Mouse (Mus musculus) small intestine, adult 2 months (tissue): Measurements from ENCODE around the gene E130308A19Rik. TPM values are rescaled to one million over a fixed set of nuclear protein-coding genes. Genes with fewer than 3 reads are reported as not detected.

Source experiments
- H3K27ac ChIP-seq: fragments of 200-500 bp; 2 replicates; pipeline ENCODE4 v1.5.1; 2012; ENCODE audit warnings: low read depth, low read length, control low read depth, inconsistent platforms; ENCODE audit not compliant: insufficient read depth
- H3K27me3 ChIP-seq: fragments of 200-500 bp; 2 replicates; pipeline ENCODE4 v1.6.1; 2012; ENCODE audit warnings: mild to moderate bottlenecking, moderate library complexity, low read length, inconsistent platforms; ENCODE audit not compliant: control insufficient read depth, insufficient read depth
- H3K36me3 ChIP-seq: fragments of 200-500 bp; 2 replicates; pipeline ENCODE4 v1.6.1; 2012; ENCODE audit warnings: mild to moderate bottlenecking, low read length, control low read depth, inconsistent platforms; ENCODE audit not compliant: control insufficient read depth, insufficient read depth
- H3K4me1 ChIP-seq: fragments of 200-500 bp; 2 replicates; pipeline ENCODE4 v1.6.1; 2012; ENCODE audit warnings: low read length, inconsistent platforms, mixed read lengths; ENCODE audit not compliant: control insufficient read depth, insufficient read depth, insufficient read length
- H3K4me3 ChIP-seq: fragments of 200-500 bp; 2 replicates; pipeline ENCODE4 v1.5.1; 2012; ENCODE audit warnings: low read depth, mild to moderate bottlenecking, control low read depth, inconsistent platforms, low read length, moderate library complexity
- CTCF ChIP-seq: fragments of 200-500 bp; IDR thresholded peaks from 2 replicates; pipeline ENCODE4 v1.5.1; 2012; ENCODE audit warnings: low read depth, mild to moderate bottlenecking, control low read depth, inconsistent platforms, low read length, moderate library complexity, mixed read lengths; ENCODE audit not compliant: insufficient replicate concordance, insufficient read length; ENCODE audit errors: extremely low read depth
- POLR2A ChIP-seq: fragments of 200-500 bp; IDR thresholded peaks from 2 replicates; pipeline ENCODE4 v1.6.1; 2012; ENCODE audit warnings: low read depth, mild to moderate bottlenecking, control low read depth, inconsistent platforms, low read length, moderate library complexity
- WGBS: fragments of 180-500 bp; shearing (Covaris S2); methylation state at CpG from one replicate; pipeline ENCODE4 v1.1.7; 2018; 5-methylcytosine and 5-hydroxymethylcytosine counted together
- polyA plus RNA-seq: library from polyadenylated mRNA; depleted of rRNA; stranded (reverse); fragments of >200 nt; gene quantifications from 2 replicates; pipeline ENCODE4 v1.2.3, GENCODE M21; 2012

Gene E130308A19Rik
- polyA plus RNA-seq, 1 experiment = 4.3 TPM

- H3K27ac ChIP-seq = no peak overlapping the region
- whole genome bisulfite sequencing = 58% methylated on average over 5 of the region's 5 CpGs
- TF ChIP-seq POLR2A (no peak), CTCF (no peak)
- no peak overlapping the region for H3K4me3 ChIP-seq
- no peaks in the 10 kb centered on the region for H3K36me3 ChIP-seq
- peaks cover 6% of the 10 kb centered on the region; the same call in 1 of the 2 replicates for H3K4me1 ChIP-seq
- no peaks in the 10 kb centered on the region for H3K27me3 ChIP-seq
Measured at GRCm38 (mm10) chr4:59709321-59709720, 83.3 kb downstream of the E130308A19Rik start.

DNA sequence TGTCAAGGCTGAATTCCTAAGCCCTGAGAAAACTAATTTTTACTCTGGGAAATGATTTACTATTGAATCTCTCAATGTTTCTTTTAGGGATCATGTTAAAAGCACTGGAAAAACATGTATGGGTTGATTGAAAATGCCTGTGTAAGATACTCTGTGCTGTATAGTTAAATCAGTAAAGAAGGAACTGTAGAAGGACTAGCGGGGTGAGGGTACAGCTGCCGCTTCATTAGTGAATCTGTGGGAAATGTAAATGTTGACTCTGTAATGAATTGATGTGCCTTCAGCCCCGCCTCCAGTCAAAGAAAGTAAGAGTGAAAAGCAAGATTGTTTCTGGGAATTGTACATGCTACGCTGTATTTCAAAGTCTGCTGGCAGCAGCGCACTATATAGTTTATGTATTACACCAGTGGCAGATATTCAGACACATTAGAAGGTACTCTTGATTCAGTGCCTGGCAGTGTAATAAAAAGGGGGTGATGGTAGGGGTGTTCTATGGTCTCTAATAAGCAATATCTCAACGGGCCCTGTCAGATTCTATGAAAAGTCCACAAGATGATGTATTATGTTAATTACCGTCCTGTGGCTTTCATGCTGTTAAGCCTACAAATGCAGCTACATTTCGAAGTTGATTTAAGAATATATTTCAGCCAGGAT lies 84.9 kb downstream of the E130308A19Rik start:
- Histone ChIP-seq H3K27me3 (no peaks in the 10 kb centered on the region), H3K27ac (no peak overlapping the region), H3K4me1 (peaks cover 8% of the 10 kb centered on the region; the same call in 1 of the 2 replicates), H3K36me3 (no peaks in the 10 kb centered on the region), H3K4me3 (no peak overlapping the region)
- TF ChIP-seq POLR2A (no peak), CTCF (no peak)
- 53% methylated on average over 8 of the region's 8 CpGs for WGBS

DNA sequence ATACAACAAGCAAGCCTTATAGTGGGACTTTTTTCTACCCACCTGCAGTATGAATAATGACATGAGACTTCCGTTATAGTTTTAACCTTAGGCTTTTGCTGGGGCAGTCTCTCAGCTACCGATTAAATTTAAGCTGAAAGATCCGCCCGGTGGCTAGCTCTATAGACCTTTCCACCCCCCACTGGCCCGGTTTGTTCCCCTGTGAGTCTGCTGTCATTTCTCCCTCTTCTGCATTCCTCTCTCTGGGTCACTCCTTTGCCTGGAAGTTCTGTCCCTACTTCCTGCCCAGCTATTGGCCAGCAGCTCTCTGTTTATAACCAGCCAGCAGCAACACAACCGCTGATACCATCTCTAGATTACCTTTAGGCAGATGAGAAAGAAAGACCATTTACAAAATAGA lies 86.4 kb downstream of the E130308A19Rik start:
- TF ChIP-seq CTCF = no peak
- TF ChIP-seq POLR2A = no peak
- Histone ChIP-seq H3K4me1 (peaks cover 13% of the 10 kb centered on the region), H3K27me3 (no peaks in the 10 kb centered on the region), H3K27ac (no peak overlapping the region), H3K4me3 (no peak overlapping the region), H3K36me3 (no peaks in the 10 kb centered on the region)
- WGBS = 67% methylated on average over 6 of the region's 6 CpGs

DNA sequence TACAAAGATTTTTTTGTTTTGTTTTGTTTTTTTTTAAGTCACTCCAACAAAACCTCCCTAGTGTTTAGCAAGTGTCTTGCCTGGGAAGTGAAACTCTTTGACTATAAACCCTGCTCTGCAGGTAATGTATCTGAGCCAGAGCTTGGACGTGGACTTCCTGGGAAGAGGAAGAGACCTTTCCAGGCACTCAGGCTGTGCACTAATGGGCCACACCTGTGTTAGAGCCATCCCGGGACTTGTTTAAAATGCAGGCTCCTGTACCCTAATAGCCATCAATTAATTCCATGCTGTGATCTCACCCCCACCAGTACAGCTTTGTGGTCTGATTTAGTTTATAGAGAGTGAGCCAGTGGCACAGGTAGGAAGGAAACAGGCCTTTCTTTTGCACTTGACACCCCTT lies 86.9 kb downstream of the E130308A19Rik start:
- no peaks in the 10 kb centered on the region for H3K36me3 ChIP-seq
- peaks cover 13% of the 10 kb centered on the region for H3K4me1 ChIP-seq
- no peak overlapping the region for H3K27ac ChIP-seq
- TF ChIP-seq POLR2A = no peak
- TF ChIP-seq CTCF = no peak
- H3K4me3 ChIP-seq = no peak overlapping the region
- no peaks in the 10 kb centered on the region for H3K27me3 ChIP-seq
- 30% methylated on average over 2 of the region's 2 CpGs for WGBS

GRCm38 (mm10) chr4:59714472-59714871 lies 88.5 kb downstream of the E130308A19Rik start:
- TF ChIP-seq POLR2A (no peak), CTCF (no peak)
- WGBS = 46% methylated on average over 6 of the region's 6 CpGs
- H3K27ac ChIP-seq = no peak overlapping the region
- H3K4me3 ChIP-seq = no peak overlapping the region
- no peaks in the 10 kb centered on the region for H3K27me3 ChIP-seq
- peaks cover 13% of the 10 kb centered on the region for H3K4me1 ChIP-seq
- no peaks in the 10 kb centered on the region for H3K36me3 ChIP-seq

DNA sequence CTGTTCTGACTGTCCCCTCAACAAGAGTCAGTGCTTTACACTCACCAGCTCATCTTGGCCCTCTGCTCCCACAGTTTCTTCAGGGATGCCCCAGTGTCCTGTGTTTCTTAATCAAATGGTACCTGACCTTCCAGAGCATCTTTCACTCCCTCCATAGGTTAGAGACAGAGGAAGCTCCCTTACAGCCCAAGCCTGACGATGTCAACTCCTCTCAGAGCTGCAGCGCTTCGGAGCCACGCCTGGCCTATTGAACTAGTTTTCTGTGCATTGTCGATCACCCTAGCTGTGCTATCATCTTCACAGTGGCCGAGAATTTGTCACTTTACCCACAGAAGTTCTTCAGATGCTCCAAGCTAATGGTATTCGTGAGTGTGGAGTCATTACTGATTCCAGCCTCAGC lies 88.9 kb downstream of the E130308A19Rik start:
- Histone ChIP-seq H3K4me1 (peaks cover 13% of the 10 kb centered on the region), H3K27ac (no peak overlapping the region), H3K4me3 (no peak overlapping the region), H3K36me3 (no peaks in the 10 kb centered on the region), H3K27me3 (no peaks in the 10 kb centered on the region)
- TF ChIP-seq POLR2A = no peak
- TF ChIP-seq CTCF = no peak
- WGBS = 86% methylated on average over 7 of the region's 7 CpGs

DNA sequence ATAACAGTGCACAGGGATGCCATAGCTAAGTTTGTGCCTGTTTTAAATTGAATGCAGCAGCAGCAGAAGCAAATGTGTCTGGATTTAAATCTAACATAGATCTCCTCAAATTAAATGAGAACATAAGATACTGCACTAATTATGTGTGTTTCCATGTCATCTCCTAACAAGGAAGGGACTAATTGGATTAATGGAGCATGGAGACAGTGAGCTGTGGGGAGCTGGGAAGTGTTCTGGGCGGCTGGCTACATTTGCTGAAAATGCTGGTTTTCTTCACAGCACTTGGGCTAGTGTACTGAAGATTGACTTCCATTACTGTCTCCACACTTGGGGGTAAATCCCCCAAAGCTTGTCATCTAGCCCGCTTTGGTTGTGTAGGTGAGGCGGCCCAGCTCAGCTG lies 89.5 kb downstream of the E130308A19Rik start:
- no peak overlapping the region for H3K27ac ChIP-seq
- H3K4me3 ChIP-seq = no peak overlapping the region
- H3K27me3 ChIP-seq = no peaks in the 10 kb centered on the region
- over 99% methylated on average over 3 of the region's 3 CpGs for WGBS
- TF ChIP-seq CTCF = no peak
- TF ChIP-seq POLR2A = no peak
- peaks cover 13% of the 10 kb centered on the region for H3K4me1 ChIP-seq
- H3K36me3 ChIP-seq = no peaks in the 10 kb centered on the region
